Mouse (Mus musculus): ENCODE data around the gene Ttc26. TPM values are rescaled to one million over a fixed set of nuclear protein-coding genes. Genes with fewer than 3 reads are reported as not detected.

Ttc26 gene
- polyA plus RNA-seq, 1 experiment = 14.3 TPM

DNA sequence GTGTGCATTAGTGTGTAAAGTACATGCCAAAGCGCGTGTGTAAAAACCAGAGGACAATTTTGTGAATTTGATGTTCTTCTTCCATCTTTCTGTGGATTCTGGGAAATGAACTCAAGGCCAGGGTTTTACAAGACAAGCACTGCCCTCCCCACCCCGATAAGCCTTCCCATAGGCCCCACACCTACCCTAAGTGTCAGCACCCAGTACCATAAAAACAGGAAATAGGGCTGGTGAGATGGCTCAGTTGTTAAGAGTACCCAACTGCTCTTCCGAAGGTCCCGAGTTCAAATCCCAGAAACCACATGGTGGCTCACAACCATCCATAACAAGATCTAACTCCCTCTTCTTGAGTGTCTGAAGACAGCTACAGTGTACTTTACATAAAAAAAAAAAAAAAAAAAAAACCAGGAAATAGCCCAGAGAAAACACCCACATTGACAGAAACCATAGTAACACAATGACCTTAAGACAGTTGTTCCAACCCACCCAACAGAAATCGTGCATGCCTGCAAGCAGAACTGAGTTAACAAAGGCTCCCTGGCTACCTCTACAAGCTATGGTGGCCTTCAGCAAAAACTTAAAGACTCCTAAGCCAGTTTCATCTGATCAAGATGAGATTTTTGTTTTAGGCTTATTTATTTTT is 32.3 kb upstream of the Ttc26 start:
- Histone ChIP-seq H3K27ac (ENCODE audit: insufficient read depth, low read length) (no peak overlapping the region), H3K27me3 (ENCODE audit: control insufficient read depth, insufficient read depth, low read length, poor library complexity, severe bottlenecking) (no peaks in the 10 kb centered on the region), H3K4me1 (ENCODE audit: control insufficient read depth, insufficient read depth, low read length) (peaks cover 2% of the 10 kb centered on the region), H3K4me3 (ENCODE audit: low read depth, low read length) (no peak overlapping the region), H3K36me3 (ENCODE audit: control insufficient read depth, insufficient read depth, low read length, poor library complexity, severe bottlenecking) (no peaks in the 10 kb centered on the region), H3K9ac (ENCODE audit: low read depth, poor library complexity, severe bottlenecking) (no peak overlapping the region), H3K9me3 (replicated peaks; ENCODE audit: control insufficient read depth, insufficient read depth, low read length, poor library complexity, severe bottlenecking) (no peaks in the 10 kb centered on the region)
- TF ChIP-seq CTCF (IDR thresholded peaks at IDR 0.05; ENCODE audit: low read depth, low read length) = no peak
- TF ChIP-seq EP300 (IDR thresholded peaks at IDR 0.05; ENCODE audit: insufficient read depth, low read depth, low read length) = no peak
- TF ChIP-seq POLR2A (IDR thresholded peaks at IDR 0.05; ENCODE audit: insufficient read depth, low read length) = no peak

DNA sequence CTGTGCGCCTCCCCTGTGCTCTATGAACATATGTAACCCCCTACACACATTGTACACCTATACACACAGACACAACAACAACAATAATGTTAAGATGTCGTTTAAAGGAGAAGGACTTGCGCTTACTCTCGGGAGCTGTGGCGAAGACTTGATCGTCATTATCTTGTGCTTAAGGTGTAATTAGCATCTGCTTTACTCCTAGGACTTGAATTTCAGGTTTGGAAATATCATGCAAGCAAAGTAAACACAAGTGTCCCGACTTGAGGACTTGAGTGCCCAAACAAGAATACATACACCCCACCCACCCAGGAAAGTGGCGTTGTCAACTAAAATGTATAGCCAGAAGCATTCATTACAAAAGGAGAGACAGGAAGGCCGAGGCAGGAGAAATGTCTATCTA is 31.5 kb upstream of the Ttc26 start:
- no peak overlapping the region for H3K27ac ChIP-seq (ENCODE audit: insufficient read depth, low read length)
- no peaks in the 10 kb centered on the region for H3K36me3 ChIP-seq (ENCODE audit: control insufficient read depth, insufficient read depth, low read length, poor library complexity, severe bottlenecking)
- H3K4me1 ChIP-seq (ENCODE audit: control insufficient read depth, insufficient read depth, low read length) = peaks cover 2% of the 10 kb centered on the region
- no peak overlapping the region for H3K9ac ChIP-seq (ENCODE audit: low read depth, poor library complexity, severe bottlenecking)
- no peak overlapping the region for H3K4me3 ChIP-seq (ENCODE audit: low read depth, low read length)
- H3K27me3 ChIP-seq (ENCODE audit: control insufficient read depth, insufficient read depth, low read length, poor library complexity, severe bottlenecking) = no peaks in the 10 kb centered on the region
- TF ChIP-seq CTCF (IDR thresholded peaks at IDR 0.05; ENCODE audit: low read depth, low read length) (no peak), EP300 (IDR thresholded peaks at IDR 0.05; ENCODE audit: insufficient read depth, low read depth, low read length) (no peak), POLR2A (IDR thresholded peaks at IDR 0.05; ENCODE audit: insufficient read depth, low read length) (no peak)
- no peaks in the 10 kb centered on the region for H3K9me3 ChIP-seq (replicated peaks; ENCODE audit: control insufficient read depth, insufficient read depth, low read length, poor library complexity, severe bottlenecking)

DNA sequence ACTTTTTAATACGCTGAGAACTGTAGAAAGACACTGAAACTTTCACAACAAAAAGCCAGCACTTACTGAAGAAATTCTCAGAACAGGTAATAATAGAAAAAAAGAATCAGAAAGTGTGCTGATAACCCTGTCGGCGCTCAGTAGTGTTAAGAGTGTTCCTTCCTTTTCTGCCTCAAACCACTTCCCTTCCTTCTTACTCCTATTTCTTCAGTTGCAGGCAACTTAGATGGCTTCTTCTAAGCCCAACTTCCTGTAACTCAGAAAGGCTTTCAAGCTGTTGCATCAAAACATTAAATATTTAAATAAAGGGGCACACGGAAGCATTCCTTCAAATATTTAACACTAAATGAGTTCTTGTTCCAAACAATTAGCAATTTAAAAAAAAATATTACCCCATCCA is 29.3 kb upstream of the Ttc26 start:
- H3K27me3 ChIP-seq (ENCODE audit: control insufficient read depth, insufficient read depth, low read length, poor library complexity, severe bottlenecking) = no peaks in the 10 kb centered on the region
- TF ChIP-seq CTCF (IDR thresholded peaks at IDR 0.05; ENCODE audit: low read depth, low read length) = no peak
- no peak for TF ChIP-seq POLR2A (IDR thresholded peaks at IDR 0.05; ENCODE audit: insufficient read depth, low read length)
- TF ChIP-seq EP300 (IDR thresholded peaks at IDR 0.05; ENCODE audit: insufficient read depth, low read depth, low read length) = no peak

DNA sequence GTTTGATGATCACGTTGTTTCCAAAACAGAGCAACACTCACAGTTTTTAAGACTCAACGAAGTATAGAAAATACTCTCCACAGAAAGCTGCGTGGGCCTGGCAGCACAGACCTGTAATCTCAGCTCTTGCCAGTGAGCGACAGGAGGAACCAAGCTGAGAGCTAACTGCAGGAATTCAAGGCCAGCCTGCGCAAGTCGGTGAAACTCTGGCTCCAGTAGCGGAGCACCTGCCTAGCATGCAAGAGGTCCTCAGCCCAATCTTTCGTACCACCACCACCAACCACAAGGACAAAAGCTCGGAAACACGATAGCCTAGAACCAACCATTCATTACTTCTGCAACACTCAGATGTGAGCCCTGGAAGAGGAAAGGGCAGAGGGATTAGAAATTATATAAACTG is 28.8 kb upstream of the Ttc26 start:
- Histone ChIP-seq H3K4me3 (ENCODE audit: low read depth, low read length) (peak overlapping the region; percentile 7; the same call in 1 of the 2 replicates), H3K27ac (ENCODE audit: insufficient read depth, low read length) (no peak overlapping the region), H3K4me1 (ENCODE audit: control insufficient read depth, insufficient read depth, low read length) (peaks cover 2% of the 10 kb centered on the region), H3K36me3 (ENCODE audit: control insufficient read depth, insufficient read depth, low read length, poor library complexity, severe bottlenecking) (no peaks in the 10 kb centered on the region), H3K9me3 (replicated peaks; ENCODE audit: control insufficient read depth, insufficient read depth, low read length, poor library complexity, severe bottlenecking) (no peaks in the 10 kb centered on the region), H3K9ac (ENCODE audit: low read depth, poor library complexity, severe bottlenecking) (no peak overlapping the region), H3K27me3 (ENCODE audit: control insufficient read depth, insufficient read depth, low read length, poor library complexity, severe bottlenecking) (no peaks in the 10 kb centered on the region)
- TF ChIP-seq EP300 (IDR thresholded peaks at IDR 0.05; ENCODE audit: insufficient read depth, low read depth, low read length) (no peak), CTCF (IDR thresholded peaks at IDR 0.05; ENCODE audit: low read depth, low read length) (no peak), POLR2A (IDR thresholded peaks at IDR 0.05; ENCODE audit: insufficient read depth, low read length) (no peak)

More for the DNA sequence above, 29.3 kb upstream of the Ttc26 start:
- Histone ChIP-seq H3K4me3 (ENCODE audit: low read depth, low read length) (no peak overlapping the region), H3K9ac (ENCODE audit: low read depth, poor library complexity, severe bottlenecking) (no peak overlapping the region), H3K27ac (ENCODE audit: insufficient read depth, low read length) (no peak overlapping the region), H3K9me3 (replicated peaks; ENCODE audit: control insufficient read depth, insufficient read depth, low read length, poor library complexity, severe bottlenecking) (no peaks in the 10 kb centered on the region), H3K36me3 (ENCODE audit: control insufficient read depth, insufficient read depth, low read length, poor library complexity, severe bottlenecking) (no peaks in the 10 kb centered on the region), H3K4me1 (ENCODE audit: control insufficient read depth, insufficient read depth, low read length) (peaks cover 2% of the 10 kb centered on the region)

DNA sequence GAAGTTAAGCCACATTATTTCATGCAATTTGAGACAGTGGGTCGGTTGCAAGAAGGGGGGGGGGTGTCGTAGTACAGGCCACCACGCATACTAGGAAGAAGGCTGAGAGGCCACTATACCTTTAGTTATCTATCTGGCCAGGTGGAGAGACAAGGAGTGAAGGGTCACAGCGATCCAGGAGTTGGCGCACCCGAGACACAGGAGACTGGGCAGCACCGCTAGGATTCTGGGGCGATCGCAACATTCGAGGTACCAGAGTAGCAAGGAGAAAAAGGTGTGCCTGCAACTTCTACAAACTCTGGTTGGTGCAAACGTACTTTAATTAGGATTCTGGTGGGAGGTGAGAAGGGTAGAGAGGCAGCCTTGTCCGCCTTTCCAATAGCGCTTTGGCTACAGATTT is 28.1 kb upstream of the Ttc26 start:
- peak overlapping the region; percentile 75; the same call in 1 of the 2 replicates for H3K9ac ChIP-seq (ENCODE audit: low read depth, poor library complexity, severe bottlenecking)
- no peak for TF ChIP-seq EP300 (IDR thresholded peaks at IDR 0.05; ENCODE audit: insufficient read depth, low read depth, low read length)
- TF ChIP-seq POLR2A (IDR thresholded peaks at IDR 0.05; ENCODE audit: insufficient read depth, low read length) = no peak
- no peak for TF ChIP-seq CTCF (IDR thresholded peaks at IDR 0.05; ENCODE audit: low read depth, low read length)
- H3K27me3 ChIP-seq (ENCODE audit: control insufficient read depth, insufficient read depth, low read length, poor library complexity, severe bottlenecking) = no peaks in the 10 kb centered on the region
- no peaks in the 10 kb centered on the region for H3K9me3 ChIP-seq (replicated peaks; ENCODE audit: control insufficient read depth, insufficient read depth, low read length, poor library complexity, severe bottlenecking)
- peaks cover 2% of the 10 kb centered on the region for H3K4me1 ChIP-seq (ENCODE audit: control insufficient read depth, insufficient read depth, low read length)
- H3K27ac ChIP-seq (ENCODE audit: insufficient read depth, low read length) = no peak overlapping the region
- H3K36me3 ChIP-seq (ENCODE audit: control insufficient read depth, insufficient read depth, low read length, poor library complexity, severe bottlenecking) = no peaks in the 10 kb centered on the region
- H3K4me3 ChIP-seq (ENCODE audit: low read depth, low read length) = peak overlapping the region; percentile 91

All from ES-Bruce4 (cell line).